Mouse (Mus musculus): ENCODE measurements at regions not wholly inside any gene's neighbourhood (a gene's known extent, or its start where the extent isn't known, plus 50 kb on each side); places are given as distances from the start of the nearest gene placed in this dataset.

GRCm38 (mm10) chr16:78156138-78156875, 145.0 kb upstream of the Cxadr start:
- peak in 1 of 2 experiments; percentile 19 for DNase-seq (ENCODE audit: low spot score in 2 of 2)

DNA sequence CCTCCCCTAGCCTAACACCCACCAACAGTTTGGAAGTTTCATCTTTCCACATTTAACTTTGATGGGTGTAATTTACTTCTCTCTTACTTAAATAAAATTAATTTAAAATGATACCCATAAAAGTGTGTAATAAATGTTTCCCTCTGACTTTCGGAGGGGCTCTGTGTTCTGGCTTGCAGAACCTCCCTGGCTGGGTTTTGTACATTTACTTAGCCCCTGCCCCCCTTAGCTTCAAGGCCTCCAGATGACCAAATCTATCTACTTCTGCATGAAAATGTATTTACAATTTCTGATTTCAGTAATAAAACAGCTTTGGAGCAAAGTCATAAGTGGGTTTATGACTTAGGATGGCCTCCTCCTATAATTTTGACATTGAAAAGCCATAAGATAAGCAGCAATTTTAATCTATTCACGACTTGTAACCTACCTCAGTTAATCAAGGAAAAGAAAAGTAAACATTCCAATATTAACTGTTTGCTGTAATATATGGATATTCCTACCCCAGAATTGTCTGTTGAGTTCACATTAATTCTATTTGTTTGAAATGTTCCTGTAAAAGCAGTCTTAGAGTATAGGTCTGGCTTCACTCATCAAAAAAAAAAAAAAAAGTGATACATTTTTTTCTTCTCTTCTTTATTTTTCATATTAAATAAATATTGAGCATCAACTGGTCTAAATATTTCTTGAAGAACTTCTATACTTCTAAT, 147.2 kb upstream of the Cxadr start:
- DNase-seq (ENCODE audit: low spot score in 2 of 2): no peak

- DNase-seq (ENCODE audit: low spot score in 2 of 2): no peak
Observed at GRCm38 (mm10) chr16:78144146-78144545, 157.1 kb upstream of the Cxadr start.

DNA sequence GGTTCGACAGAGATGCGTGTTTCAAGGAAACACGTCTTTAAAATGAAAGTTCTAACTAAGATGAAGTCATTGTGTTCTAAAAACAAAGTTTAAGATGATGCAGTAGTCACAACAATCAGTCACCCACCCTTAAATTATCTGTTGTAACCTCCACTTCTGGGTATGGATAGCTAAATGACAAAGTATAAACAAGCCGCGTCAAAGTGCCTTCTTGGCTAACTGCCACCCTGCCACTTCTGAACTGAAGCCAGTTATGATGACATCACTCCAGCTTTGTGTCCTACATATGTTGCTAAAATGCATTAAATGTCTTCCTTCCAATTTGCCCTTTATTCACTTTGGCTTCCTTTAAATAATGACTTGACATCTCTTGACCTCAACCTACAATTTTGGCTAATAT, 165.8 kb upstream of the Cxadr start:
- no peak for DNase-seq (ENCODE audit: low spot score in 2 of 2)

DNA sequence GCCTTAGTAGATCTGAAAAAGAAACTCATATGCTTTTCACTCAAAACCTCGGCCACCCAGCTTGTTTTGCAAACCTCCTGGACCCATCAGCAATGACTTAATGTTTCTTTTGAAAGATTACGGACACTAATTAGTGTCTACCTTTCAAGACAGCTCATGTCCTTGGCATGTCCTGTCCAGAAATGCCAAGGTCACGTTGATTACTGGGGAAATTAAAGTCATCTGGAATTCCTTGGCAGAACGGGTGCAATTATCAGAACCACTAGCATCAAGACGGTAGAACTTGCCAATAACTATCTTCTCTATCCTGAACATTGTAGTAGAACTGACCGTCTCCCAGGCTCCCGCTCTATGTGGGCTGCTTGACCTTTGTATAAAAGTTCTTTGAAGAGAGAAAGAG, 166.8 kb upstream of the Cxadr start:
- DNase-seq (ENCODE audit: low spot score in 2 of 2): no peak

- DNase-seq (ENCODE audit: low spot score in 2 of 2): no peak
Observed at GRCm38 (mm10) chr16:78121668-78122067, 179.6 kb upstream of the Cxadr start.

DNA sequence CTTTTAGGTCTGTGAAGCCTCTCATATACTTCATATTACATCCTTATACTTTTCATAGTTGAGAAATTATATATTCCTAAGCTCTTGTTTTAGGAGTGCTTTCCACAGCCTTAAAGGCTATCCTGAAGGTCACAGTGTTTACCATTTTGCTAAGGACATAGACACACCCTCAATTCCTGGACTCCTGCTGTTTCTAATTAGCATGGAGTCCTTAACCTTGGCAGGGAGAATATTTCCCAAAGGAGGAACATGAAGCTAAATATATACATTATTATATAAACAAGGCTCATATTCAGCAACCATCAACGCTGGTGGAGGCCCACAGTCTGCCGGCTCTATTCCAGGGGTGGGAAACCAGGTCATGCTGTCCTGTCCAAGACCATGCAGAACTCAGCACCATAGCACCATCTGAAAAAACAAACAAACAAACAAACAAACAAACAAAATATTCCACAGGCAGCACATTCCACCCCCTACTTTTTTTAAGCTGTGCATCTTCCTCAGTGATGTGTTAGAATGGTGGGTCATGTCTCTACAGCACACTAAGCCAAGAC, 180.9 kb upstream of the Cxadr start:
- no peak for DNase-seq (ENCODE audit: low spot score in 2 of 2)

DNA sequence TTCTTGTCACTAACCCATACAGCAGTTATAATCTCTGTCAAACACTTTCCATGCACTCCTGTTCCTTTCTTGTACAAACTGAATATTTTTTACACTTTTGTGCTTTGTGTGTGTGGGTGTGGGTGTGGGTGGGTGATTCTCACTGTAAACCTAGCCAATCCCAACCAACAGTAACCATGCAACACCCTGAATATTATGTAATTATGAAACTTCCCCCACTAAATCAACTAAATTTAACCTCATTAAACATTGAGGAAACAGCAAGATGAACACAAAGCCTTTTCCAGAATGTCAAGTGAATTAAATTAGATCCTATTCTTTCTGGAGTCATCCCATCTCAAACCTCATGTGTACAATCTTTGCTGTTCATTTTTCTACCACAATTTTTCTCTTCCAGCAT, 197.0 kb upstream of the Cxadr start:
- no peak for DNase-seq (ENCODE audit: low spot score in 2 of 2)

DNA sequence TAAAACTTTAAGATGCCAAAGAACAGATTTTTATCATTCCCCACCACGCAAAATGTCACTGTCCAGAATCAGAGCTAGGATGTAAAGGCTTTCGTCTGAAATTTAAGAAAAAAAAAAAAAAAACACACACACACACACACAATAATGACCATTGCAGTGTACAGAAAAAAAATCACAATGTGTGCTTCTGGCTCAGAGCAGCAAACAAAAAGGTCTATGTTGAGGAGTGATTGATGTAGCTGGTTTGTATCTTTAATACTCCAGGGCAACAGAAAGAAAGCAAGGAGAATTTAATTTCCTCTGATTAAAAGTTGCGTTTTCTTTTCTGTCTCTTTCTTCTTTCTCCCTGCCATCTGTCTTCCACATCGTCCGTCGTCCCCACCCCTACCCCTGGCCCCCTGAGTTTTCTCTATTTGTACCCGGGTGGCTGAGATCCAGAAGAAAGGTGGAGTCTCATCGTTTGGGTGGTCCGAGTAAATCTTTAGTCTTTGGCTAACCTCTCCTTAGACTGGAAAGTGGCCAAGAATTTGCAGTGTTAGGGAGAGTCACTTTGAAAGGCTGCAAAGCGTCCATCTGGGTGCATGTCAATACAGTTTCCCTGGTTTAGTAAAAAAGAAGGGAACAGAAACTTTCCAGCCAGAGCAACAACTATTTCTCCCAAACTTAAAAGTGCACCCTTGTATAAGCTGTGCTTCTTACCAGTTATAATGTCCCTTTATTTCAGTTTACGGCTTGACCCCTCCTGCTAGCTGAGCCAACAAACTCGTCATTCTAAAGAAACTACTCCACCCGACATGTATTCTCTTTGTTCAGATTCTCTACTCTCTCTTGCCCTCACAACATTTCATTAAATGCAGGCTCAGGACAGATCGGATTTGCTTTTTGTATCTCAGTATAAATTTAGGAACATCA, 199.6 kb upstream of the Cxadr start:
- DNase-seq (ENCODE audit: low spot score in 2 of 2): no peak

DNA sequence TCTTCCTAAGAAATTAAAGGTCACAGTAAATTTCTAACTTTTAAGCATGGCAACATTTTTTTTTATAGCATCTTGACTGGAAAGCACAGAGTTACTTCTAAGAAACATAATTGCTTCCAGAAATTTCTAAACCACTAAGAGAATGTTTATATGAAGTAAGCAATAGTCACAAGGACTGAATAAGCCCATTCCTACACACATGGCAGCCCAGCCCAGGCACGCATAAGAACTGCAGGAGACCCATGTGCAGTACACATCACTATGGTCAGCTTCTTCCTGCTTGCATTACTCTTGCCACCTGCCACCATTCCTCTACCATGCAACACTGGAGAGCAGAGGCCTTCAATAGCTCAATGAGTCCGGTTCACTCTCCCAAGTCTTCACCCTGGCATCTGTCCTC, 201.4 kb upstream of the Cxadr start:
- no peak for DNase-seq (ENCODE audit: low spot score in 2 of 2)

DNA sequence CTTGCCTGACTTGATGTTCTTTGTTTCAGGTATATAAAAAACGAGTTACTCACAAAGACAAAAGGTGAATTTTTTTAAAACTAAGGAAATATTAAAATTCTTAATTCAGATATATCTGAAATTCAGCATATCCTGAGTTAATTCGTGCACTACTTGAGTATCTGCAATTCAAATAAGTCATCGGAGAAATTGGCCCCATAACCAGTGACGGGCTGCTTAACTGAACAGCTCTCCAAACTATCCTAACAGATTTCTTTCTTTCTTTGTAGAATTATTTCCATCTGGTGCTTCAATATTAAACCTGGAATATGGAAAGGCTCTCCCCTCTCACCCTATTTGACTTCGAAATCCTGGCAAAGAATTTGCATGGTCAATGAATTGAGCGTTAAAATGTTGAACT, 202.2 kb upstream of the Cxadr start:
- DNase-seq (ENCODE audit: low spot score in 2 of 2): no peak

DNA sequence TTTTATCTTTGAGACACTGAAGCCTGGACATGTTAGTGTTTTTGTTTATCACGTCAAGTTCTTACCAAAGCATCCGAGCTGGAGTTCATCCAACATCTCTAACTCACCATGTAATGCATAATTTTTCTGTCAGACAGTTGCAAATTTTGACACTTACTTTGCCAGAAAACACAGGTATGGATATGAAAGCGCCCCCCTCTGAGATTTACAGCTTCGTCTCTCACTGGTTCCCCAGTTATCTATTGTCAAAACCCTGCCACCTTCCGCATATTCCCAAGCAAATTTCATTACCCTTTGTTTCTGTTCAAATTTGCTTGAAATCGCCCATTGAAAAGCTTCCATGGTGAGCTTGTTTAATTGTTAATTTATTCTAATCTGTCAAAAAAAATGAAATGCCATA, 202.7 kb upstream of the Cxadr start:
- no peak for DNase-seq (ENCODE audit: low spot score in 2 of 2)

DNA sequence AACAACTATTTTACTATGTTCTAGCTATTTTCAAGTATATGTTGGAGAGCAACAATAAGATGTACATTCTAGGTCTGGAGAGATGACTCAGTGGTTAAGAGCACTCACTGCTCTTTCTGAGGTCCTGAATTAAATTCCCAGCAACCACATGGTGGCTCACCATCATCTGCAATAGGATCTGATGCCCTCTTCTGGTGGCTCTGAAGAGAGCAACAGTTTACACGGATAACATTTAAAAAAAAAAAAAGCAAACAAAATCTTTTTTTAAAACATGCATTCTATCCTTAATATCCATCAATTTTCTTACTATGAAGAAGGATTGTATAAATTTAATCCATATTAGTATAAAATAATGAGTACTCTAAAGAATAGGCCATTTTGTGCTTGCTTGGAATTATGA, 204.7 kb upstream of the Cxadr start:
- no peak for DNase-seq (ENCODE audit: low spot score in 2 of 2)

- no peak for DNase-seq (ENCODE audit: low spot score in 2 of 2)
Observed at GRCm38 (mm10) chr16:78090155-78090554, 211.1 kb upstream of the Cxadr start.

DNA sequence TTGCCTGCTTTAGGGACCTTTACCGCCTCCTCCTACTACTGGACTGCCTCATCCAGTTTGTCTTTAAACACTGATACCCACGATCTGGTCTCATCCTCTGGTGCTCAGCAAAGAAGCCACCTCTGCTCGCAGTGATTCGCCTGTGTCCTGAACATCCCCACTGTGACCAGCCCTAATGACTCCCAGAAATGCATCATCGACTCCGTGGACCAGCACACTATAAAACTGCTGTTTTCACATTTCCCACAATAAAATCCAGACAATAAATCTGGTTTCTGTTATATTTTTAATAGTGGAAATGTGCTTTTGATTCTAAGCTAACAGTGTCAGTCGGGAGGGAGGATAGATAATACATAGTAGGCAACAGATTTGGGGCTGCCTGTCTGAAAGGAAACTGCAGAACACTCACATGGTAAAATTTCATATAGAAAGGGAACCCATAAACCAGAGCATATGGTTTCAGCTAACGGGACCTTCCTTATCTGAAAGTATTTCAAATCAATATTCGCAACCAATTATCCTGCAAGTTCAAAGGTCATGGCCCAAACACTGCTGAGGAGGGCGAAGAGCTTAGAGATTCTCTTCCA, 233.7 kb upstream of the Cxadr start:
- no peak for DNase-seq (ENCODE audit: low spot score in 2 of 2)

DNA sequence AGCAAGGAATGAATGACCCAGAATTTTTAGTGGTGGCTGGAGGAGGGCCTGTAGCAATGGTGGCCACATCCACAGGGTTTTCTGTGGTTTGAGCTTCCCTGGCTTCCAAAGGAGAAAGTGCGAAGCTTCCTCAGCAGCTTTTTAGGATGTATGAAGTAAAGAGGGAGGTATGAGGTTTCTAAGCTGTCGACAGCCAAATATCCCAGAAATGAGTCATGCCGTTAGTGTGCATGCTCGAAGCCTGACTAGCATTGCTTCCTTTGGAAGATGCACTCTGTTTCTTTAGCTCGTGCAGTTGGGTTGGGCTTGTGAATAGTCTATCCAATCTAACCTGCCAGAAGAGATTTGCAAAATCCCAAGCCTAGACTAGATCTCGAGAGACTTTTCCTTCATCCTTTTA, 240.8 kb upstream of the Cxadr start:
- DNase-seq (ENCODE audit: low spot score in 2 of 2): no peak

DNA sequence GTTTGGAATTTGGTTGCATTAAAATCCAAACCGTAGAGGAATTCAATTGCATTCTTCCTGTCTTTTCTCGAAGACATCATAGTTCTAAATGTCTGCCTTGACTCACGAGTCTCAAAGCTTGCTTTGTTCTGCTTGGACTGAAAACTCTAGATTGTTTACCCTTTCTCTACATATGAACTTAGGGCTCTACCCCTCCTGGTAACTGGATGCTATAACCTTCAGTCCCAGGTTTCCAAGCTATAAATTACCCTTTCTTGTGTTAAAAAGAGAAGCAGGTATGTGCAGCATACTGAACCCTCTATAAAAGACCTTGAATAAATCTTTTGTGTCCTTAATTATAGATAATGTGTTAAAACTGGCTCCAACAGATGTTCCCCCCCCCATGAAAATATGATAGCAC, 243.7 kb upstream of the Cxadr start:
- no peak for DNase-seq (ENCODE audit: low spot score in 2 of 2)

DNA sequence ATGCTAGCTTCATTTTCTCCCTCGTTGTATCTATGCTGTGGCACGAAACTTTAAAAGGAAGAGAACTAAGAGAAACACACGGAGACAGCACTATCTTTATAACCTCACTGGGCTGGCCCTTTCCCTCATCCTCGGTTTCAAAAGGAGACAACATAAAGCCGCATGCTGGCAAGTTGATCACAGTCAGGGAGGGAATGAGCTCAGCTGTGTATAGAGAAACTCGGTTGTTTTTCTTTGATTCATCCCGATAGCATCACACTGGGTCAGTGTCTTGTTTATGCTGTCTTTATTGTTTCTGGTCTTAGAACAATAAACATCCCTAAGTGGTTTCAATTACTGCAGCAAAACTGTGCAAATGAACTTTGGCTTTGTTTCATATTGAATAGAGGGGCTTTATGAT, 249.2 kb upstream of the Cxadr start:
- DNase-seq (ENCODE audit: low spot score in 2 of 2): no peak

DNA sequence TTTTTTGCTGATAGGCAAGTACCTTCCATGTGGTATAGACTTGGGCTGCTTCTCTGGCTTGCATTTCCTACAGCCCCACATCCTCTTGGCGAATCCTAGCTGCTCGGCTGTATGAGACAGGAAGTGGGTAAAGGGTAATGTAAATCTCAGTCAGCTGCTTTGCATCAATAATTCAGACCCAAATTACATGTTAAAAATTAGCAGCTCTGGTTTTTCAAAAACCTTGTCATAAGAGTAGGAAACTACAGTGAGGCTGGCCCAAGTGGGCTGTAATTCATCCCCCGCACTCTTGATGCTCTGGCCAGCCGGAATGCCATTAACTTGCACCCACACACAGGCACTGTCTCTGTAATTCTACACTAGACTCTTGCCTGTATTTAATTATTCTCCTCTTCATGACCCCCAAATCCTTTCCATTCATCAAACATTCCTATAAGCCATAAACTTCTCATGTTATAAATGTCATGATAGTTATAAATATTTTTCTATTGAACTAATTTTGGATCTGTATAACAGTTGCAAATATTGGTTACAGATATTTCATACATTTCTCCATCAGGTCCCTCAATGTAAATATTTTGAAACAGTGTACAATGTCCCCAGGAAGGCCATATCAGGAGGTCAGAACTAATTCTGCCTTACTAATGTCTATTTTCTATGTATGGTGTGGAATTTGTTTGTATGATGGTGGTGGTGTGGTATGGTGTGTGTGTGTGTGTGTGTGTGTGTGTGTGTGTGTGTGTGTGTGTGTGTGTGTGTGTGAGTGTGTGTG, 261.0 kb upstream of the Cxadr start:
- no peak for DNase-seq (ENCODE audit: low spot score in 2 of 2)

DNA sequence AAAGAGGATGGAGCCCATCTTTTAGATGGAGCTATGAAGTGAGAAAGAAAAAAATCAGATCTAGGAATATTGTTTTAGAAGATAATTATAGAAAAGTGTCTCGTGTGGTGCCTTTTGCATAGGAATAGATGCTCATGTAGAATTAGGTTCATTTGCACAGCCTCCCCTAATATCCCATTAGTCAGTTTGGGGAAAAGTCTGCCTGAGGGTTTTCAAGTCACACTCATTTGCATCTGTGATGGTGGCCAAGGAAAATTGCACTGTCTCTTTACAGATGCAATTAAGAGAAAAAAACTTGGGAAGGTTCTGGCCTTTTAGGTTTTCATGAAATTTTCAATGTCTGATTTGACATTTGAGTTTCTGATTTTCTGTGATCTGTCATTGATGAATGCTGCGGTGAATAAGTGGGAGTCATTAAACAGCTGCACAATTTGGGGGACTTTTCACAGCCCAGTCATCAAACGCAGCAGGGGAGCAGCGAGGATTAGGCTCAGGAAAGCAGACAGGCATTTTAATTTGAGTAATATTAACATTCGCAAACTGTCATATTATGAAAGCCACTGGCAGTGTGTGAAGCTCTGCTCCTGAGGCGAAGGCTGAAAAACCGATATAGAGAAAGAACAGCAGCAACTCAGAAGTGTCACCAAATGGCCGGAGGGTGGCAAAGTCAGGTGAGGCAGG, 281.5 kb upstream of the Cxadr start:
- DNase-seq (ENCODE audit: low spot score in 2 of 2): no peak

DNA sequence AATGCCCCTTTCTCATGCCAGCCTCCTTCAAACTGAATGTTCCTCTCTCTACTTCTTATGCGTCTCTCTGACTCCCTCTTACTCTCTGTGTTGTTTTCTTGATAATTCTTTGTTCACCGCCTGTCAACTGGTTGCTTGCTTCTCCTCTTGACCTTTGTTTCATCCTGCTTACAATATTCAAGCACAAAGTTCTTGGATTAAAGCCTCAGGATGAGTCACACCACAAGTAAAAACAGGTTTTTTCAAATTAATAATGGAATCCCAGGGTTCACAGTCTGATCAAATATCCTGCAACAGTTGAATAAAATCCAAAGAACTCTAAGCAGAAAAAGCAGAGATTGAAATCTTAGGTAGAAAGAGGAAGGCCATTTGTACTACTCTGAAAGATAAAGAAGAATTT, 285.9 kb upstream of the Cxadr start:
- DNase-seq (ENCODE audit: low spot score in 2 of 2): no peak
